Mouse (Mus musculus) MEL (cell line): ENCODE results near the gene Uncx.

ENCODE experiments used
- CTCF ChIP-seq, 3 experiments: IDR thresholded peaks in 2 of 3; conservative IDR thresholded peaks in 1 of 3; 2 replicates each; pipeline ENCODE4 v1.5.1; 2011 to 2012; ENCODE audit warnings: low read length in 3 of 3, low read depth in 2 of 3, mild to moderate bottlenecking in 2 of 3, improper control_type of control experiment in 1 of 3, inconsistent platforms in 1 of 3, mixed read lengths in 1 of 3, moderate library complexity in 1 of 3; ENCODE audit not compliant: control insufficient read depth in 1 of 3, insufficient read depth in 1 of 3, poor library complexity in 1 of 3, severe bottlenecking in 1 of 3
- HCFC1 ChIP-seq: IDR thresholded peaks from 2 replicates; pipeline ENCODE4 v1.6.1; 2012; ENCODE audit warnings: low read depth, mild to moderate bottlenecking, inconsistent platforms, low read length, improper control_type of control experiment, moderate library complexity
- KAT2A ChIP-seq: conservative IDR thresholded peaks from 2 replicates; pipeline ENCODE4 v1.6.1; 2012; ENCODE audit warnings: low read depth, low read length, improper control_type of control experiment, inconsistent platforms
- MAX ChIP-seq: IDR thresholded peaks from 2 replicates; pipeline ENCODE4 v1.6.1; 2011; ENCODE audit warnings: low read length, improper control_type of control experiment
- MEF2A ChIP-seq: IDR thresholded peaks from 2 replicates; pipeline ENCODE4 v1.6.1; 2014; ENCODE audit warnings: low read depth, mild to moderate bottlenecking, inconsistent platforms, low read length, improper control_type of control experiment; ENCODE audit not compliant: poor library complexity, insufficient replicate concordance, severe bottlenecking; ENCODE audit errors: extremely low read depth
- POLR2A ChIP-seq, 2 experiments: IDR thresholded peaks; 2 replicates each; pipeline ENCODE4 v1.6.1; 2011 to 2012; ENCODE audit warnings: low read length in 2 of 2, mild to moderate bottlenecking in 2 of 2, control low read depth in 1 of 2, improper control_type of control experiment in 1 of 2, low read depth in 1 of 2, moderate library complexity in 1 of 2; ENCODE audit not compliant: control insufficient read depth in 1 of 2, insufficient read depth in 1 of 2, poor library complexity in 1 of 2
- SIN3A ChIP-seq: IDR thresholded peaks from 2 replicates; pipeline ENCODE4 v1.6.1; 2012; ENCODE audit warnings: low read length, improper control_type of control experiment, inconsistent platforms
- TCF12 ChIP-seq: IDR thresholded peaks from 2 replicates; pipeline ENCODE4 v1.6.1; 2014; ENCODE audit warnings: low read depth, mild to moderate bottlenecking, inconsistent platforms, low read length, improper control_type of control experiment, moderate library complexity
- USF1 ChIP-seq: IDR thresholded peaks from 2 replicates; pipeline ENCODE4 v1.6.1; 2014; ENCODE audit warnings: low read depth, mild to moderate bottlenecking, inconsistent platforms, low read length, improper control_type of control experiment, moderate library complexity

DNA sequence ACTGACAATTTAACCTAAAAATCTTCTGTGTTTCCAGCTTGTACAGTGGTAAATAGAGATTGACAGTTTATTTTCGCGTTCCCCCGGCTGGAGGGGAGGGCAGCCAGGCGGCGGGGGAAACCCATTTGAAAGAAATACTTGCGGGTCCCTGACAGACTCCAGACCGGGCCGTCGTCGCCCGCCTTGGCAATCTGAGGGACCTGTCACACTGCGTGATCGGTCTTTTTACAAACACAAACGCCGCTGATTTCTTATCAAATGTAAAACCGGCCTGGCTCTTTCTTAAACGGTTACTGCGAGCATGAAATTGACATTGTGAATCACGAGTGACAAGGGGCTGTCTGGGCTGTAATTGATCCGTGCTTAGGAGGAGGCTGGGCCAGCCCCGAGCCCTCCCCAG lies 50.5 kb downstream of the Uncx start:
- TF ChIP-seq POLR2A (IDR thresholded peaks at IDR 0.05; ENCODE audit: control insufficient read depth in 1 of 2, insufficient read depth in 1 of 2, low read depth in 1 of 2, low read length in 2 of 2, poor library complexity in 1 of 2) = no peak
- no peak for TF ChIP-seq CTCF (IDR thresholded peaks at IDR 0.05 in 2 of 3, conservative IDR thresholded peaks at IDR 0.05 in 1 of 3; ENCODE audit: control insufficient read depth in 1 of 3, insufficient read depth in 1 of 3, low read depth in 2 of 3, low read length in 3 of 3, poor library complexity in 1 of 3, severe bottlenecking in 1 of 3)
- no peak for TF ChIP-seq USF1
- no peak for TF ChIP-seq TCF12
- no peak for TF ChIP-seq KAT2A
- TF ChIP-seq HCFC1 = no peak
- no peak for TF ChIP-seq MAX
- no peak for TF ChIP-seq MEF2A
- no peak for TF ChIP-seq SIN3A
